Mouse (Mus musculus): ENCODE results near the gene Chst10. TPM values are rescaled to one million over a fixed set of nuclear protein-coding genes. Genes with fewer than 3 reads are reported as not detected.

Gene Chst10
- total and polyA plus RNA-seq, 3 experiments = 0.31 to 0.43 TPM; not detected in 1

- peak; percentile 62 for DNase-seq (ENCODE audit: low read depth, low spot score)
- TF ChIP-seq GATA1 (IDR thresholded peaks at IDR 0.05; ENCODE audit: low read depth, low read length) (no peak), ZMIZ1 (IDR thresholded peaks at IDR 0.05; ENCODE audit: low read depth, low read length) (no peak), SMC3 (IDR thresholded peaks at IDR 0.05; ENCODE audit: low read depth, low read length) (peak; percentile 71), MEF2A (IDR thresholded peaks at IDR 0.05; ENCODE audit: extremely low read depth, insufficient replicate concordance, low read depth, low read length, poor library complexity, severe bottlenecking) (no peak), KAT2A (conservative IDR thresholded peaks at IDR 0.05; ENCODE audit: low read depth, low read length) (no peak), TCF12 (IDR thresholded peaks at IDR 0.05; ENCODE audit: low read depth, low read length) (no peak), CHD2 (IDR thresholded peaks at IDR 0.05; ENCODE audit: low read length) (no peak), CTCF (IDR thresholded peaks at IDR 0.05 in 2 of 3, conservative IDR thresholded peaks at IDR 0.05 in 1 of 3; ENCODE audit: control insufficient read depth in 1 of 3, insufficient read depth in 1 of 3, low read depth in 2 of 3, low read length in 3 of 3, poor library complexity in 1 of 3, severe bottlenecking in 1 of 3) (peak; percentile 62 to 78 (median 73)), GABPA (IDR thresholded peaks at IDR 0.05; ENCODE audit: low read depth, low read length) (no peak), MYC (IDR thresholded peaks at IDR 0.05; ENCODE audit: low read depth, low read length) (no peak), MYB (IDR thresholded peaks at IDR 0.05; ENCODE audit: low read depth, low read length) (no peak), ETS1 (IDR thresholded peaks at IDR 0.05; ENCODE audit: low read depth, low read length) (no peak), EP300 (IDR thresholded peaks at IDR 0.05; ENCODE audit: low read depth in 1 of 2, low read length in 2 of 2) (no peak), ZC3H11A (IDR thresholded peaks at IDR 0.05; ENCODE audit: low read depth, low read length) (peak; percentile 73), POLR2A (IDR thresholded peaks at IDR 0.05; ENCODE audit: control insufficient read depth in 1 of 2, insufficient read depth in 1 of 2, low read depth in 1 of 2, low read length in 2 of 2, poor library complexity in 1 of 2) (no peak), MAFK (IDR thresholded peaks at IDR 0.05; ENCODE audit: borderline replicate concordance, low read depth, low read length) (no peak), USF2 (IDR thresholded peaks at IDR 0.05; ENCODE audit: borderline replicate concordance in 1 of 2, insufficient read depth in 1 of 2, low read depth in 1 of 2, low read length in 2 of 2) (no peak), ELF1 (IDR thresholded peaks at IDR 0.05; ENCODE audit: low read depth, low read length) (no peak), HCFC1 (IDR thresholded peaks at IDR 0.05; ENCODE audit: low read depth, low read length) (no peak), RAD21 (IDR thresholded peaks at IDR 0.05; ENCODE audit: low read depth, low read length) (peak; percentile 70), POLR2AphosphoS5 (IDR thresholded peaks at IDR 0.05; ENCODE audit: borderline replicate concordance, low read depth, low read length) (no peak)
- H3K27ac ChIP-seq (ENCODE audit: control insufficient read depth, low read depth, low read length) = no peak overlapping the region
- H3K79me2 ChIP-seq (ENCODE audit: control insufficient read depth, insufficient read depth, low read length, poor library complexity) = no peaks in the 10 kb centered on the region
- no peak overlapping the region for H3K9ac ChIP-seq (ENCODE audit: control insufficient read depth, low read depth, low read length, poor library complexity, severe bottlenecking)
- H3K4me3 ChIP-seq (ENCODE audit: control insufficient read depth in 1 of 2, insufficient read depth in 1 of 2, low read depth in 2 of 2, low read length in 2 of 2) = no peak overlapping the region
- H3K4me1 ChIP-seq (ENCODE audit: control insufficient read depth in 1 of 2, insufficient read depth in 2 of 2, low read length in 2 of 2) = peaks cover 2 to 3% of the 10 kb centered on the region in 2 experiments; a peak in 3 of 4 replicates
- H3K27me3 ChIP-seq (ENCODE audit: control insufficient read depth in 1 of 2, insufficient read depth in 2 of 2, low read length in 2 of 2) = no peaks in the 10 kb centered on the region
- no peaks in the 10 kb centered on the region for H3K9me3 ChIP-seq (replicated peaks; ENCODE audit: insufficient read depth, low read length)
- H3K36me3 ChIP-seq (ENCODE audit: control insufficient read depth in 1 of 2, insufficient read depth in 2 of 2, low read length in 2 of 2) = no peaks in the 10 kb centered on the region
Measured at GRCm38 (mm10) chr1:38862213-38862612, 35.7 kb downstream of the Chst10 start.
